Mouse (Mus musculus): ENCODE data around the gene Alg5. TPM values are rescaled to one million over a fixed set of nuclear protein-coding genes. Genes with fewer than 3 reads are reported as not detected.

Alg5 gene
- polyA plus RNA-seq, 1 experiment = 58.3 TPM

GRCm38 (mm10) chr3:54715461-54715860 is 19.9 kb upstream of the Alg5 start:
- H3K4me3 ChIP-seq (ENCODE audit: insufficient read depth, low read length) = no peak overlapping the region
- no peak for TF ChIP-seq CTCF (IDR thresholded peaks at IDR 0.05; ENCODE audit: borderline replicate concordance, insufficient read depth, low read length)
- H3K27ac ChIP-seq (ENCODE audit: insufficient read depth, low read length) = peak overlapping the region; percentile 71
- peaks cover 3% of the 10 kb centered on the region; the same call in 1 of the 2 replicates for H3K4me1 ChIP-seq (ENCODE audit: control insufficient read depth, insufficient read depth, low read length)

- Histone ChIP-seq H3K4me3 (ENCODE audit: insufficient read depth, low read length) (no peak overlapping the region), H3K4me1 (ENCODE audit: control insufficient read depth, insufficient read depth, low read length) (peaks cover 3% of the 10 kb centered on the region; the same call in 1 of the 2 replicates), H3K27ac (ENCODE audit: insufficient read depth, low read length) (no peak overlapping the region)
- no peak for TF ChIP-seq POLR2A (IDR thresholded peaks at IDR 0.05; ENCODE audit: low read depth, low read length)
- no peak for TF ChIP-seq CTCF (IDR thresholded peaks at IDR 0.05; ENCODE audit: borderline replicate concordance, insufficient read depth, low read length)
Observed at GRCm38 (mm10) chr3:54717348-54717747, 18.0 kb upstream of the Alg5 start.

GRCm38 (mm10) chr3:54718947-54719346 is 16.4 kb upstream of the Alg5 start:
- Histone ChIP-seq H3K4me1 (ENCODE audit: control insufficient read depth, insufficient read depth, low read length) (peaks cover 3% of the 10 kb centered on the region; the same call in 1 of the 2 replicates), H3K4me3 (ENCODE audit: insufficient read depth, low read length) (no peak overlapping the region), H3K27ac (ENCODE audit: insufficient read depth, low read length) (no peak overlapping the region)
- TF ChIP-seq CTCF (IDR thresholded peaks at IDR 0.05; ENCODE audit: borderline replicate concordance, insufficient read depth, low read length) = no peak
- no peak for TF ChIP-seq POLR2A (IDR thresholded peaks at IDR 0.05; ENCODE audit: low read depth, low read length)

- Histone ChIP-seq H3K4me3 (ENCODE audit: insufficient read depth, low read length) (no peak overlapping the region), H3K27ac (ENCODE audit: insufficient read depth, low read length) (no peak overlapping the region), H3K4me1 (ENCODE audit: control insufficient read depth, insufficient read depth, low read length) (no peaks in the 10 kb centered on the region)
- TF ChIP-seq CTCF (IDR thresholded peaks at IDR 0.05; ENCODE audit: borderline replicate concordance, insufficient read depth, low read length) (no peak), POLR2A (IDR thresholded peaks at IDR 0.05; ENCODE audit: low read depth, low read length) (no peak)
Observed at GRCm38 (mm10) chr3:54723741-54724500, 11.4 kb upstream of the Alg5 start.

- no peak overlapping the region for H3K4me3 ChIP-seq (ENCODE audit: insufficient read depth, low read length)
- TF ChIP-seq POLR2A (IDR thresholded peaks at IDR 0.05; ENCODE audit: low read depth, low read length) (no peak), CTCF (IDR thresholded peaks at IDR 0.05; ENCODE audit: borderline replicate concordance, insufficient read depth, low read length) (no peak)
- no peaks in the 10 kb centered on the region for H3K4me1 ChIP-seq (ENCODE audit: control insufficient read depth, insufficient read depth, low read length)
- no peak overlapping the region for H3K27ac ChIP-seq (ENCODE audit: insufficient read depth, low read length)
Observed at GRCm38 (mm10) chr3:54725344-54725743, 10.0 kb upstream of the Alg5 start.

GRCm38 (mm10) chr3:54727588-54727987 is 7.8 kb upstream of the Alg5 start:
- no peak for TF ChIP-seq CTCF (IDR thresholded peaks at IDR 0.05; ENCODE audit: borderline replicate concordance, insufficient read depth, low read length)
- TF ChIP-seq POLR2A (IDR thresholded peaks at IDR 0.05; ENCODE audit: low read depth, low read length) = no peak
- Histone ChIP-seq H3K27ac (ENCODE audit: insufficient read depth, low read length) (no peak overlapping the region), H3K4me3 (ENCODE audit: insufficient read depth, low read length) (no peak overlapping the region), H3K4me1 (ENCODE audit: control insufficient read depth, insufficient read depth, low read length) (no peaks in the 10 kb centered on the region)

- TF ChIP-seq POLR2A (IDR thresholded peaks at IDR 0.05; ENCODE audit: low read depth, low read length) = no peak
- TF ChIP-seq CTCF (IDR thresholded peaks at IDR 0.05; ENCODE audit: borderline replicate concordance, insufficient read depth, low read length) = no peak
- no peak overlapping the region for H3K27ac ChIP-seq (ENCODE audit: insufficient read depth, low read length)
- H3K4me3 ChIP-seq (ENCODE audit: insufficient read depth, low read length) = no peak overlapping the region
- peaks cover 4% of the 10 kb centered on the region; the same call in 1 of the 2 replicates for H3K4me1 ChIP-seq (ENCODE audit: control insufficient read depth, insufficient read depth, low read length)
Observed at GRCm38 (mm10) chr3:54728100-54728499, 7.2 kb upstream of the Alg5 start.

- Histone ChIP-seq H3K27ac (ENCODE audit: insufficient read depth, low read length) (no peak overlapping the region), H3K4me1 (ENCODE audit: control insufficient read depth, insufficient read depth, low read length) (peaks cover 4% of the 10 kb centered on the region; the same call in 1 of the 2 replicates), H3K4me3 (ENCODE audit: insufficient read depth, low read length) (no peak overlapping the region)
- TF ChIP-seq POLR2A (IDR thresholded peaks at IDR 0.05; ENCODE audit: low read depth, low read length) = no peak
- no peak for TF ChIP-seq CTCF (IDR thresholded peaks at IDR 0.05; ENCODE audit: borderline replicate concordance, insufficient read depth, low read length)
Observed at GRCm38 (mm10) chr3:54731626-54732150, 3.7 kb upstream of the Alg5 start.

- Histone ChIP-seq H3K27ac (ENCODE audit: insufficient read depth, low read length) (no peak overlapping the region), H3K4me3 (ENCODE audit: insufficient read depth, low read length) (no peak overlapping the region), H3K4me1 (ENCODE audit: control insufficient read depth, insufficient read depth, low read length) (peaks cover 4% of the 10 kb centered on the region; the same call in 1 of the 2 replicates)
- TF ChIP-seq POLR2A (IDR thresholded peaks at IDR 0.05; ENCODE audit: low read depth, low read length) (no peak), CTCF (IDR thresholded peaks at IDR 0.05; ENCODE audit: borderline replicate concordance, insufficient read depth, low read length) (no peak)
Observed at GRCm38 (mm10) chr3:54732371-54732770, 3.0 kb upstream of the Alg5 start.
